ENCODE assay signal across 9 mouse cellular contexts in the genomic region with DNA sequence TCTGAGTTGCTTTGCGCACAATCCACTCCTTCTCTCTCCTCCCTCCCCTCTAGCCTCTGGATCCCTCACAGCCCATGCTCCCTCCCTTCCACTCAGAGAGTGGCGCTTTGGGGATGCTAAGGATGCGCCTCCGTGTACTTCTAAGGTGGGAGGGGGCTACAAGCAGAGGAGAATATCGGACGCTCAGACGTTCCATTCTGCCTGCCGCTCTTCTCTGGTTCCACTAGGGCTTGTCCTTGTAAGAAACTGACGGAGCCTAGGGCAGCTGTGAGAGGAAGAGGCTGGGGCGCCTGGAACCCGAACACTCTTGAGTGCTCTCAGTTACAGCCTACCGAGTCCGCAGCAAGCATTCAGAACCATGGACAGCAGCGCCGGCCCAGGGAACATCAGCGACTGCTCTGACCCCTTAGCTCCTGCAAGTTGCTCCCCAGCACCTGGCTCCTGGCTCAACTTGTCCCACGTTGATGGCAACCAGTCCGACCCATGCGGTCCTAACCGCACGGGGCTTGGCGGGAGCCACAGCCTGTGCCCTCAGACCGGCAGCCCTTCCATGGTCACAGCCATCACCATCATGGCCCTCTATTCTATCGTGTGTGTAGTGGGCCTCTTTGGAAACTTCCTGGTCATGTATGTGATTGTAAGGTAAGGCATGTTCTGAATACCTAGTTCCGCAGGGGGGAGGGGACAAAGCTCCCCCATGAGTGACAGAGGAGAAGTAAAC. TPM values are rescaled to one million over a fixed set of nuclear protein-coding genes. Genes with fewer than 3 reads are reported as not detected.
DNase-seq lines count a peak whose midpoint lies in the region; ATAC-seq and TF ChIP-seq lines count a peak whose summit lies in the region.
"Had no signal": no experiment of that assay in that cellular context is flagged by ENCODE, and none has a peak within 500 bp of the region (broad histone marks: within the 10 kb centered on the region; RNA-seq: fewer than 3 reads in every experiment).

No protein-coding gene starts in this region.

- H3K27ac ChIP-seq in lung, postnatal 0 days (ENCODE audit: low read length): no peak overlapping the region
- H3K27ac ChIP-seq in kidney, postnatal 0 days: no peak overlapping the region
- H3K27ac ChIP-seq in midbrain, embryonic 13.5 days: no peak overlapping the region
- H3K27ac ChIP-seq in stomach, embryonic 16.5 days (ENCODE audit: low read length): no peak overlapping the region

- TF ChIP-seq EP300 in lung, postnatal 0 days (IDR thresholded peaks at IDR 0.05): no peak

- H3K9me3 ChIP-seq in lung, postnatal 0 days (ENCODE audit: low read length): no peaks in the 10 kb centered on the region
- no peaks in the 10 kb centered on the region for H3K9me3 ChIP-seq in kidney, postnatal 0 days (replicated peaks; ENCODE audit: low read length)
- H3K9me3 ChIP-seq in midbrain, embryonic 13.5 days: no peaks in the 10 kb centered on the region
- no peaks in the 10 kb centered on the region for H3K9me3 ChIP-seq in stomach, embryonic 16.5 days (replicated peaks; ENCODE audit: control insufficient read depth, low read length)

- peak; percentile 28 for DNase-seq in lung, postnatal 0 days (ENCODE audit: low spot score)
- no peak for DNase-seq in lung, postnatal 36 days
- DNase-seq in adrenal gland, postnatal 4 days (ENCODE audit: low spot score in 2 of 2): peak; percentile 19 to 35
- DNase-seq in frontal cortex, postnatal 25 days (ENCODE audit: low spot score in 2 of 2): peak; percentile 3 to 7
- DNase-seq in kidney, postnatal 0 days (ENCODE audit: low spot score): peak; percentile 70

- H3K4me1 ChIP-seq in lung, postnatal 0 days (ENCODE audit: insufficient read depth, low read depth, low read length): no peaks in the 10 kb centered on the region
- no peaks in the 10 kb centered on the region for H3K4me1 ChIP-seq in kidney, postnatal 0 days (replicated peaks; ENCODE audit: insufficient read depth, low read length)
- peaks cover 3% of the 10 kb centered on the region; the same call in 1 of the 2 replicates for H3K4me1 ChIP-seq in midbrain, embryonic 13.5 days (replicated peaks)
- no peaks in the 10 kb centered on the region for H3K4me1 ChIP-seq in stomach, embryonic 16.5 days (ENCODE audit: control insufficient read depth, insufficient read depth, low read length)

- H3K27me3 ChIP-seq in lung, postnatal 0 days (replicated peaks; ENCODE audit: insufficient read depth, low read length): no peaks in the 10 kb centered on the region
- H3K27me3 ChIP-seq in kidney, postnatal 0 days (ENCODE audit: insufficient read depth, low read length): no peaks in the 10 kb centered on the region
- H3K27me3 ChIP-seq in midbrain, embryonic 13.5 days: peaks cover 3% of the 10 kb centered on the region; the same call in 1 of the 2 replicates
- H3K27me3 ChIP-seq in stomach, embryonic 16.5 days (ENCODE audit: control insufficient read depth, insufficient read depth, low read length): no peaks in the 10 kb centered on the region

- H3K9ac ChIP-seq in lung, postnatal 0 days (replicated peaks; ENCODE audit: low read depth): no peak overlapping the region
- no peak overlapping the region for H3K9ac ChIP-seq in kidney, postnatal 0 days (ENCODE audit: low read depth, low read length)
- H3K9ac ChIP-seq in midbrain, embryonic 13.5 days (replicated peaks): peak overlapping the region; percentile 53
- H3K9ac ChIP-seq in stomach, embryonic 16.5 days (ENCODE audit: low read length): no peak overlapping the region

- TF ChIP-seq CTCF in lung, postnatal 0 days (IDR thresholded peaks at IDR 0.05): no peak
- no peak for TF ChIP-seq CTCF in kidney, postnatal 0 days (IDR thresholded peaks at IDR 0.05; ENCODE audit: low read depth)

- H3K4me2 ChIP-seq in lung, postnatal 0 days (replicated peaks; ENCODE audit: low read depth, low read length): no peak overlapping the region
- no peak overlapping the region for H3K4me2 ChIP-seq in kidney, postnatal 0 days (ENCODE audit: low read length)
- H3K4me2 ChIP-seq in midbrain, embryonic 13.5 days (replicated peaks): peak overlapping the region; percentile 58
- H3K4me2 ChIP-seq in stomach, embryonic 16.5 days (ENCODE audit: low read depth, low read length): no peak overlapping the region

- no peak; the same call in 1 of the 2 replicates for ATAC-seq in lung, postnatal 0 days
- peak; percentile 79 for ATAC-seq in kidney, postnatal 0 days (replicated peaks; ENCODE audit: low FRiP score, low read depth)
- peak; percentile 91 for ATAC-seq in midbrain, embryonic 13.5 days
- peak; percentile 56 for ATAC-seq in stomach, embryonic 16.5 days (ENCODE audit: insufficient read depth, low FRiP score)
- ATAC-seq in erythroblast, adult 5-6 weeks (replicated peaks; ENCODE audit: low FRiP score, poor library complexity, severe bottlenecking): no peak

- no peaks in the 10 kb centered on the region for H3K36me3 ChIP-seq in lung, postnatal 0 days (ENCODE audit: insufficient read depth, low read length)
- H3K36me3 ChIP-seq in kidney, postnatal 0 days (ENCODE audit: insufficient read depth, low read length): no peaks in the 10 kb centered on the region
- no peaks in the 10 kb centered on the region for H3K36me3 ChIP-seq in midbrain, embryonic 13.5 days
- H3K36me3 ChIP-seq in stomach, embryonic 16.5 days (ENCODE audit: control insufficient read depth, insufficient read depth, low read length): no peaks in the 10 kb centered on the region

- H3K4me3 ChIP-seq in lung, postnatal 0 days (ENCODE audit: low read depth, low read length): no peak overlapping the region
- no peak overlapping the region for H3K4me3 ChIP-seq in kidney, postnatal 0 days (replicated peaks; ENCODE audit: low read depth, low read length)
- H3K4me3 ChIP-seq in midbrain, embryonic 13.5 days (replicated peaks): peak overlapping the region; percentile 36
- H3K4me3 ChIP-seq in stomach, embryonic 16.5 days (replicated peaks; ENCODE audit: low read length): no peak overlapping the region

- 5% methylated on average over 25 of the region's 25 CpGs for WGBS in lung, postnatal 0 days
- WGBS in kidney, postnatal 0 days: 4% methylated on average over 25 of the region's 25 CpGs
- 4% methylated on average over 25 of the region's 25 CpGs for WGBS in midbrain, embryonic 13.5 days
- WGBS in stomach, embryonic 16.5 days: 5% methylated on average over 25 of the region's 25 CpGs

RNA-seq across cellular contexts. Expression of gene Gm10945, which starts 27.1 kb away (rescaled TPM):
- not detected in 2 replicates for polyA plus RNA-seq in lung, postnatal 0 days (2015; fragmentation: Nextera tagmentation; extraction: Ambion mirVana)
- not detected for total RNA-seq in adrenal gland, postnatal 4 days (2021)
- not detected in 2 replicates for polyA plus RNA-seq in kidney, postnatal 0 days (2015; fragmentation: Nextera tagmentation; extraction: Ambion mirVana)
- not detected in 2 replicates for polyA plus RNA-seq in midbrain, embryonic 13.5 days (2015; fragmentation: Nextera tagmentation; extraction: Ambion mirVana)
- not detected in 2 replicates for polyA plus RNA-seq in stomach, embryonic 16.5 days (2015; fragmentation: Nextera tagmentation; extraction: Ambion mirVana)
- total RNA-seq in erythroblast, adult 5-6 weeks (2015; ENCODE audit: low replicate concordance): not detected in 2 replicates
- total RNA-seq in erythroblast, adult 5-6 weeks (2017; ENCODE audit: low replicate concordance): not detected in 2 replicates
- polyA plus RNA-seq: gonadal fat pad, adult 2 months had no signal

RNA-seq across cellular contexts. Expression of gene Oprm1, which starts 30.4 kb away (rescaled TPM):
- polyA plus RNA-seq in lung, postnatal 0 days (2015; fragmentation: Nextera tagmentation; extraction: Ambion mirVana): not detected in 2 replicates
- 1 to 10 TPM in 1 of 2 experiments, under 1 TPM in 1; 0.51 to 1.3 TPM for total RNA-seq in adrenal gland, postnatal 4 days (2021)
- 0.04 TPM in 1 of 2 replicates, not detected in the other for polyA plus RNA-seq in kidney, postnatal 0 days (2015; fragmentation: Nextera tagmentation; extraction: Ambion mirVana)
- polyA plus RNA-seq in midbrain, embryonic 13.5 days (2015; fragmentation: Nextera tagmentation; extraction: Ambion mirVana): 0.68 and 0.82 TPM in 2 replicates
- polyA plus RNA-seq in stomach, embryonic 16.5 days (2015; fragmentation: Nextera tagmentation; extraction: Ambion mirVana): 0.40 and 0.59 TPM in 2 replicates
- not detected in 2 replicates for total RNA-seq in erythroblast, adult 5-6 weeks (2015; ENCODE audit: low replicate concordance)
- not detected in 2 replicates for total RNA-seq in erythroblast, adult 5-6 weeks (2017; ENCODE audit: low replicate concordance)

Comparison
In these comparisons a context has a peak if more than half of its experiments do, and no peak if none do; other contexts are left out.
1. ATAC-seq: peak in kidney, postnatal 0 days (single experiment), midbrain, embryonic 13.5 days (single experiment) and stomach, embryonic 16.5 days (single experiment); none in lung, postnatal 0 days (single experiment) and erythroblast, adult 5-6 weeks (single experiment).